Mouse (Mus musculus): Measurements from ENCODE around the gene Gm20708.

DNA sequence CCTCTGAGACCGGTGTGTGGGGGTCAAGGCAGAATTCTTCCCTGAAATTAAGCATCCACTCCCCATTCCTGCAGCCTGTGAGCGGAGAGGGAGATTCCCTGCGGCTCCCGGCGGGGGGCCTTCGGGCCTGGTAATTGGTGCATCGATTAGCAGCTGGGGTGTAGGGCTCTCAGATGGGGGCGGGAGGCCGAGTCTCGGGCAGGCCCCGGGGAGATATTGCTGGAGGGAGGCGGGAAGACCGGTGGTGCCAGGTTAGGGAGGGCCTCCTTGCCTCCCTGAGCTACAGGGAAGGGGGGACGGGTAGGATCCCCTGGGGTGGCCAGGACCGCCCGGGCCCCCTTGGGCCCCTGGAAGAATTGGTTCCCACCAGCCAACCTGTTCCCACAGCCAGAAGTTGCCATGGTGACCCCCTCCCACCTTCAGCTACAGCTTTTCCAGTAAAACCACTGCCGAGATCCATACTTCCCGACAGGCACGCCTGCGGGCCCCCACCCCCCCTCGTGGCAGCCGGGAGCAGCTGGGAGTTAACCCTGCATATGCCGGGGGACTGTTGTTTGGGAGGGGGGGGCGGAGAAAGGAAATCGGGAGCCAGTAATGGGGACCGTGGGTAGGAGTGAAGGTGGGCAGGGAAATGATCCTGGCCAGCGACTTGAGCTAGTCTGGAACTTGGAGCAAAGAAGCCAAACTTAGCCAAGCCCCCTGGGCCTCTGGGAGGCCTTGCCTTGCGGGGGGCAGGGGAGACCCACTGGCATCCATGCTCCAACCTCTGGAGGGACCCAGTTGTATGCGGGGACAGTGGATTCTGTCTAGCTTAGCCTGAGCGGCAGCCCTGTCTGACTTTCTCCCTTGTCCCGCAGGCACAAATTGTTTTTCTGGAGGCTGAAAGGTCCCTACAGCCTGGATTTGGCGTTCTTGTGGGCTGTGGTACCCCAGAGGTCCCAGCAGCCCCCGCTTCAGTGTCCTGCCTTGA lies 79.7 kb downstream of the Gm20708 start:
- peak; percentile 91 for TF ChIP-seq EP300 (IDR thresholded peaks at IDR 0.05; ENCODE audit: insufficient read depth, low read depth, low read length)
- no peak for TF ChIP-seq CTCF (IDR thresholded peaks at IDR 0.05; ENCODE audit: low read depth, low read length)
- TF ChIP-seq POLR2A (IDR thresholded peaks at IDR 0.05; ENCODE audit: insufficient read depth, low read length) = no peak

All from ES-Bruce4 (cell line).